Mouse (Mus musculus) E14TG2a.4 (cell line): ENCODE results near the gene Ugt1a9.

Experiments
- CTCF ChIP-seq: conservative IDR thresholded peaks from 2 replicates; pipeline ENCODE4 v1.5.1; 2014; ENCODE audit warnings: low read length
- NANOG ChIP-seq: IDR thresholded peaks from 2 replicates; pipeline ENCODE4 v1.6.1; 2014; ENCODE audit warnings: borderline replicate concordance, low read length, mixed read lengths
- POU5F1 ChIP-seq: IDR thresholded peaks from 2 replicates; pipeline ENCODE4 v1.6.1; 2014; ENCODE audit warnings: low read length, borderline replicate concordance

- TF ChIP-seq CTCF: no peak
- no peak for TF ChIP-seq POU5F1
- no peak for TF ChIP-seq NANOG
Measured at GRCm38 (mm10) chr1:88230981-88231802, 160.6 kb downstream of the Ugt1a9 start.
